Mouse (Mus musculus): ENCODE results near the gene Siah1a. TPM values are rescaled to one million over a fixed set of nuclear protein-coding genes. Genes with fewer than 3 reads are reported as not detected.

Siah1a gene
- total and polyA plus RNA-seq, 2 experiments = 6.4 to 7.1 TPM

DNA sequence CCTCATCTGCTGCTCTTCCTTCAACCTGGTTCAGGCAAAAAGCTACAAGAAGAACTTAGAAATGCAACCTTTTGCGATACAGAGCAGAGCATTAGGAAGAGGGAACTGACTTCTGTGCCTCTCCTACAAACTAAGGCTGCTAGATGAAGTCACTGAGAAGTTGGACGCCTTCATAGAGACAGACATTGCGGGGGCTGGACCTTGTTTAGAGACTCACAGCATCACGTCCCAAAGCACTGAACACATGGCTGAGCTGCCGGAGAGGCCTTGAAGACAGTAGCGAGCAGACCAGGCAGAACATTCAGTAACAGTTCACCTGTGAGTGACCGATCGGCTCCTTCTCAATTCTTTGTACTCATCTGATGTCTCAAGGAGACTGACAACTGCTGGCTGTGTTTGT, 35.4 kb upstream of the Siah1a start:
- no peak for TF ChIP-seq CTCF (IDR thresholded peaks at IDR 0.05; ENCODE audit: low read depth, low read length)
- TF ChIP-seq POLR2A (IDR thresholded peaks at IDR 0.05; ENCODE audit: extremely low read depth, insufficient read depth, low read length) = no peak
- H3K79me2 ChIP-seq (ENCODE audit: control insufficient read depth, insufficient read depth, low read length) = no peaks in the 10 kb centered on the region
- H3K9ac ChIP-seq (ENCODE audit: low read depth, low read length) = no peak overlapping the region
- H3K36me3 ChIP-seq (ENCODE audit: control insufficient read depth, insufficient read depth, low read length) = no peaks in the 10 kb centered on the region
- H3K27ac ChIP-seq (replicated peaks; ENCODE audit: insufficient read depth, low read depth, low read length) = no peak overlapping the region
- no peaks in the 10 kb centered on the region for H3K4me1 ChIP-seq (ENCODE audit: control insufficient read depth, insufficient read depth, low read length)
- no peaks in the 10 kb centered on the region for H3K27me3 ChIP-seq (ENCODE audit: control insufficient read depth, insufficient read depth, low read length)
- DNase-seq (ENCODE audit: extremely low read depth, low read depth, low spot score) = no peak
- 96% methylated on average over 8 of the region's 8 CpGs for WGBS
- no peak overlapping the region for H3K4me3 ChIP-seq (ENCODE audit: insufficient read depth, low read depth, low read length)

DNA sequence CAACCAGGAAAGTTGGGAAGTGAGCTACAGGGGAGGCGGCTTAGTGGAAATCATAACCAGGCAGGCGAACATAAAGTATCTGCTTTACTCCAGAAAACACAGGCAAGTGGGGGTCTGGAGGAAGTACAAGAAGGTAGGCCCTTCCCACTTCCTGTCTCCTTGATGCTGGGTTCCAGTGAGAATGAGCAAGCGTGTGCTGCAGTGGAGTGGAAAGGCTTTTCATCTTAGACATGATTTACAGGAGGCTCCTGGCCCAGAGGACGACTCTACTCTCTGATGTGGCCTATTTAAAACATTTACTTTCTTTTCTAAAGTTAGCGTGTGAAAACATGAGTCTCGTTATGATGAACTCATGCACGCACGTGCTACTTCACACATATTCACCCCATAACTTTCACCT, 33.5 kb upstream of the Siah1a start:
- no peak overlapping the region for H3K9ac ChIP-seq (ENCODE audit: low read depth, low read length)
- no peaks in the 10 kb centered on the region for H3K4me1 ChIP-seq (ENCODE audit: control insufficient read depth, insufficient read depth, low read length)
- H3K79me2 ChIP-seq (ENCODE audit: control insufficient read depth, insufficient read depth, low read length) = no peaks in the 10 kb centered on the region
- H3K27ac ChIP-seq (replicated peaks; ENCODE audit: insufficient read depth, low read depth, low read length) = no peak overlapping the region
- no peak for TF ChIP-seq POLR2A (IDR thresholded peaks at IDR 0.05; ENCODE audit: extremely low read depth, insufficient read depth, low read length)
- no peak for TF ChIP-seq CTCF (IDR thresholded peaks at IDR 0.05; ENCODE audit: low read depth, low read length)
- no peaks in the 10 kb centered on the region for H3K27me3 ChIP-seq (ENCODE audit: control insufficient read depth, insufficient read depth, low read length)
- H3K36me3 ChIP-seq (ENCODE audit: control insufficient read depth, insufficient read depth, low read length) = no peaks in the 10 kb centered on the region
- 89% methylated on average over 8 of the region's 8 CpGs for WGBS
- no peak overlapping the region for H3K4me3 ChIP-seq (ENCODE audit: insufficient read depth, low read depth, low read length)
- no peak for DNase-seq (ENCODE audit: extremely low read depth, low read depth, low spot score)

DNA sequence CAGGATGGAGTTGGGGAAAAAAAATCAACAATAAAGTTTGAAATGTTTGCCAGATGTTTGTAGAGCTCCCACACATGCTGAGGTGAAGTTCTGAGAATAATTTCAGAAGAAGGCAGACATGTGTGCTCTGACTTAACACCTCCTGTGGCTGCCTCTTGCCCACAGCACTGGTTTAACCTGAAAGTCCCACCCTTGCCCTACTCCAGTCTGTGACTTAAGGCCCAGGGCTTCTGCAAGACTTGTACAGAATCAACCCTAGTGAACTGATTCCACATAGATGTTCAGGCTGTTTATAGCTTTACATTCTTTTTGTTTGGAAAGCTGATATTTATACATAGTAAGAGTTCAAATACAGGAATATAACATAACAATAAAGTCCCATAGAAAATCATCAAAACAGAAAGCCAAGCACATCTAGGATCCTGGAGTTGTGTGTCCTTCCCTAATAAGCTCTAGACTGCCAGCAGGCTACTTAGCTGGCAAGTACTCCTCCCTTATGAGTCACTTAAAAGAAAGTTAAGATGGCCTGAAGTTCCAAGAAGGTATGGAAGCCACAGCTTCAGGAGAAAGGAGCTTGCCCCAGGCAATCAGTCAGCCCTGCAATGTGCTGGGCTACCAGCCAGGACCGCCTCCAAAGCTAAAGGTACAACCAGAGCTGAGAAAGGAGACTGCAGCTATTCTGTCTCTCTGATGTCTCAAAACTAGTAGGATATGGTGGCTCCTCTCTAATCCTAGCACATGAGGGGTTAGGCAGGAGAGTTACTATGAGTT, 24.4 kb upstream of the Siah1a start:
- Histone ChIP-seq H3K4me1 (ENCODE audit: control insufficient read depth, insufficient read depth, low read length) (peaks cover 5% of the 10 kb centered on the region; the same call in 1 of the 2 replicates), H3K79me2 (ENCODE audit: control insufficient read depth, insufficient read depth, low read length) (no peaks in the 10 kb centered on the region), H3K9ac (ENCODE audit: low read depth, low read length) (no peak overlapping the region), H3K36me3 (ENCODE audit: control insufficient read depth, insufficient read depth, low read length) (no peaks in the 10 kb centered on the region), H3K4me3 (ENCODE audit: insufficient read depth, low read depth, low read length) (no peak overlapping the region), H3K27me3 (ENCODE audit: control insufficient read depth, insufficient read depth, low read length) (0 out of 2 replicates have a peak, but pooled peaks cover 2% of the 10 kb centered on the region), H3K27ac (replicated peaks; ENCODE audit: insufficient read depth, low read depth, low read length) (no peak overlapping the region)
- WGBS = 72% methylated on average over 1 of the region's 1 CpGs
- TF ChIP-seq CTCF (IDR thresholded peaks at IDR 0.05; ENCODE audit: low read depth, low read length) (no peak), POLR2A (IDR thresholded peaks at IDR 0.05; ENCODE audit: extremely low read depth, insufficient read depth, low read length) (no peak)
- no peak for DNase-seq (ENCODE audit: extremely low read depth, low read depth, low spot score)

DNA sequence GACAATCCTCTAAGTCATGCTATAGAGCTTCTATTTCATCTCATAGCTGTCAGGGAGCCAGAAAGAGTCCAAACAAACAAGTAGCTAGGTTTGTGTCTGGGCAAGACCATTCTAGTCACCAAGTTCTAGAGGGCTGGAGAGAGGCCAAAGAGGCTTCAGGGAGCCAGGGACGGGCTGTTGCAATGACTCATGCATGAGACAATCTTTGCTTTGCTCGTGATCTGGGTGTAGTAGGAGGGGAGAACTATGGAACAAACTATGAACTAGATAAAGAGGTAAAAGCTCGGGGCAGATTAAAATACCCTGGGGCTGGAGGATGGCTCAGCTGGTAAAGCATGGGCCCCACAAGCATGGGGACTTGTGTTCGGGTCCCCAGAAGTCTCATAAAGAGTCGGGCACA, 22.8 kb upstream of the Siah1a start:
- H3K9ac ChIP-seq (ENCODE audit: low read depth, low read length) = no peak overlapping the region
- H3K27ac ChIP-seq (replicated peaks; ENCODE audit: insufficient read depth, low read depth, low read length) = no peak overlapping the region
- 0 out of 2 replicates have a peak, but pooled peaks cover 2% of the 10 kb centered on the region for H3K27me3 ChIP-seq (ENCODE audit: control insufficient read depth, insufficient read depth, low read length)
- no peaks in the 10 kb centered on the region for H3K36me3 ChIP-seq (ENCODE audit: control insufficient read depth, insufficient read depth, low read length)
- no peaks in the 10 kb centered on the region for H3K79me2 ChIP-seq (ENCODE audit: control insufficient read depth, insufficient read depth, low read length)
- DNase-seq (ENCODE audit: extremely low read depth, low read depth, low spot score) = peak; percentile 73
- TF ChIP-seq POLR2A (IDR thresholded peaks at IDR 0.05; ENCODE audit: extremely low read depth, insufficient read depth, low read length) (no peak), CTCF (IDR thresholded peaks at IDR 0.05; ENCODE audit: low read depth, low read length) (no peak)
- H3K4me3 ChIP-seq (ENCODE audit: insufficient read depth, low read depth, low read length) = no peak overlapping the region
- peaks cover 5% of the 10 kb centered on the region; the same call in 1 of the 2 replicates for H3K4me1 ChIP-seq (ENCODE audit: control insufficient read depth, insufficient read depth, low read length)
- WGBS = 42% methylated on average over 5 of the region's 5 CpGs

DNA sequence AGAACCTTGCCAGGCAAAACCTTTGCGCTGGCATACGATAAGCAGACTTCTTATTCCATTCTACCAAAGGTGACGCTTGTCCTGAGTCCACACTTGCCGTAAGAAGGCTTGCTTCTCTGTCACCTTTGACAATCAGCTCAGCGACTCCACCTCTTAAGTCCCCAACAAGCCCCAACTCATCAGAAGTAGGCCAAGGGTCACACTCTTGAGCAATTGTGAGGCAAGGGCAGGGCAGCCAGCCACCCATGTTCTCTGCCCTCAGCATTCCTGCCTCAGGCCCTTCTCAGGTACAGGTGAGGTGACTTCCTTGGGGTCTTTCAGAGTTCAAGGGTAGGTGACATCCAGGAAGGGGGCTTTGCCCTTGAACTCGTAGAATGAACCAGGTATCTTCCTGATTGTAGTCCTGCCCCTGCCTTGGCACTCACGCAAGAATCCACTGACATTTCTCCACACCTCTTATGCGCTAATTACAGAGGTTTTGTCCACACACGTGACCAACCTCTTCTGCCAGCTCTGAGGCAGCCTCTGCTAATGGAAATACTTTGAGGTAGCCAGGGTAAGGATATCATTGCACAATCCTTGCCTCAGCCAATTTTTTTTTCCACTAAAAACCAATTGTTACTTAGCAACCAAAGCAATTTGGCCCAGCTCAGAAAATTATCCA, 20.9 kb upstream of the Siah1a start:
- no peak for TF ChIP-seq POLR2A (IDR thresholded peaks at IDR 0.05; ENCODE audit: extremely low read depth, insufficient read depth, low read length)
- TF ChIP-seq CTCF (IDR thresholded peaks at IDR 0.05; ENCODE audit: low read depth, low read length) = no peak
- no peaks in the 10 kb centered on the region for H3K36me3 ChIP-seq (ENCODE audit: control insufficient read depth, insufficient read depth, low read length)
- no peak overlapping the region for H3K4me3 ChIP-seq (ENCODE audit: insufficient read depth, low read depth, low read length)
- peak overlapping the region; percentile 10; the same call in 1 of the 2 replicates for H3K27ac ChIP-seq (replicated peaks; ENCODE audit: insufficient read depth, low read depth, low read length)
- peaks cover 9% of the 10 kb centered on the region; the same call in 1 of the 2 replicates for H3K4me1 ChIP-seq (ENCODE audit: control insufficient read depth, insufficient read depth, low read length)
- no peak overlapping the region for H3K9ac ChIP-seq (ENCODE audit: low read depth, low read length)
- no peaks in the 10 kb centered on the region for H3K27me3 ChIP-seq (ENCODE audit: control insufficient read depth, insufficient read depth, low read length)
- peak; percentile 95 for DNase-seq (ENCODE audit: extremely low read depth, low read depth, low spot score)
- no peaks in the 10 kb centered on the region for H3K79me2 ChIP-seq (ENCODE audit: control insufficient read depth, insufficient read depth, low read length)
- 39% methylated on average over 9 of the region's 9 CpGs for WGBS

Data from liver, adult 2 months (tissue).